Mouse (Mus musculus) cerebellum, adult 8-10 months (tissue): Measurements from ENCODE around the gene Fam198b.

Experiments
- DNase-seq: peaks from one replicate; pipeline ENCODE4 v3.0.0; 2022

The Fam198b gene

DNA sequence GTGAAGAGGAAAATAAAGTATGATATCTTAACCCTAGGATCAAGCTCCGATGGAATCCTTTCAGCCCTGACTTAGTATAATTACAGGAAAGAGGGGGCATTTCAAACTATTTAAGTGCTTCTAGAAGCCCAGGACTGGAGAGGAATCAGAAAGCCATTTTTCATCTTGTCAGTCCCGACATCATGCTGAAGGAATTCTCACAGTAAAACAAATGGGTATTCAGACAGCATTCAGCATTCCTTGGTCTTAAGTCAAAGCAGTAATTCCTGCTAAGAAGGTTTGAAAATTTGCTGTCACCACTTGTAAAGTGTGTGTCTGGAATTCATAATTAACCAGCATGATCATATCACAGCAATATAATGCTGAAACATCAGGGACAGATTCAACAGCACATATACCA, 105.6 kb downstream of the Fam198b start:
- no peak for DNase-seq

GRCm38 (mm10) chr3:79990480-79990879, 106.1 kb downstream of the Fam198b start:
- no peak for DNase-seq

- DNase-seq, result no peak
These were observed 109.8 kb downstream of the Fam198b start for GRCm38 (mm10) chr3:79994029-79994539.

DNA sequence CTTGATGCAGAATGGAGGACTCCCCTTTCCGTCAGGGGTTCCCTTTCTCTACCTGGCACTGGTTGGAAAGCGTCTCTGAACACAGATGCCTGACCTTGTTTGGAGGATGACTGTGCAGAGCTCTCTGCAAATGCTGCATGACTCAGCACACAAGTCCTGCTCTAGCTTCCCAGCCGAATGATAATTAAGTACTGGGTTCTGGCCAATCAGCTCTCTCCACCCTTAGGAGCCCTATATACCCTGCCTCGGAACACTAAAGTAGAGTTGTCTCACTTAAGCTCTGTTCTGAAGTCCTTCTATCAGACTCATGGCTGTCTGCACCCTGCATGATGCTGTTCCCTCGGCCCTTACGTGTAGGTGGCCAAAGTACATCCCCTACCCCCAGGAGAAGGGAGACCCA, 111.4 kb downstream of the Fam198b start:
- DNase-seq, result no peak
